Mouse (Mus musculus): ENCODE results near the gene C2cd5. TPM values are rescaled to one million over a fixed set of nuclear protein-coding genes. Genes with fewer than 3 reads are reported as not detected.

C2cd5 gene
- polyA plus RNA-seq, 1 experiment: 96.5 TPM

DNA sequence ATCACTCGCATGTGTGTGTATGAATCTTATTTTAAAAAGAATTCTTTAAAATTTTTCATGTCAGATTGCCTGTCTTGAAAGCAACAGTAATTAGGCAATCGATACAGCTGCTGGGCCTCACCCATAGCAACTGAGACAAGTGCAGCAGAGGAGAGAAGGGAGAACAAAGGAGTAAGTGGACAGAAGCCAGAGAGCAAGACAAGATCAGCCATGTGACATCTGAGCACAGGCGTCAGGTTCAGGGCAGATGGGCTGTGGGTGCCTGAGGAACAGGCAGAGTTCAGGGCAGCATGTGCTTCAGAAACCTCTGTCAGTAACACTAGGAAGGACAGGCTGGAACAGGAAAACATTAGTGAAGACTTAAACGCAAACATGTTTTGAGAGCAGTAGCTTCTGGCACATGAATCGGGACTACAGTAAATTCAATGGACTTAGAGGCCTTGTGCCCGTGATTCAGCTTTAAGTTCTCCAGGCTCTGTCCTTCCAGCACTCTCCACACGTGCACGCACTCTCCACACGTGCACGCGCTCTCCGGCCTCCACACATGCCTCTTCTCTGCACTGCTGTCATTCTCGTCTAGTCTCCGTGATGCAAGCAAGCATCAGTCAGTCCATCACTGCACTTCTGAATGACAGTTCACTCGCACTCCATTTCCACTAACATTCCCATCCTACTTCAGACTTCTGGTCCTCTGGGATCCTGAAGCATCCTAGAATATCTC is 52.2 kb downstream of the C2cd5 start:
- TF ChIP-seq CTCF (IDR thresholded peaks at IDR 0.05; ENCODE audit: extremely low read depth, insufficient read depth, low read length): no peak
- no peak for TF ChIP-seq POLR2A (IDR thresholded peaks at IDR 0.05; ENCODE audit: extremely low read depth, insufficient read depth, low read length)
- Histone ChIP-seq H3K27ac (ENCODE audit: insufficient read depth, low read length) (no peak overlapping the region), H3K4me3 (ENCODE audit: insufficient read depth, low read length) (no peak overlapping the region), H3K4me1 (ENCODE audit: control insufficient read depth, insufficient read depth, low read length) (0 out of 2 replicates have a peak, but pooled peaks cover 2% of the 10 kb centered on the region)

DNA sequence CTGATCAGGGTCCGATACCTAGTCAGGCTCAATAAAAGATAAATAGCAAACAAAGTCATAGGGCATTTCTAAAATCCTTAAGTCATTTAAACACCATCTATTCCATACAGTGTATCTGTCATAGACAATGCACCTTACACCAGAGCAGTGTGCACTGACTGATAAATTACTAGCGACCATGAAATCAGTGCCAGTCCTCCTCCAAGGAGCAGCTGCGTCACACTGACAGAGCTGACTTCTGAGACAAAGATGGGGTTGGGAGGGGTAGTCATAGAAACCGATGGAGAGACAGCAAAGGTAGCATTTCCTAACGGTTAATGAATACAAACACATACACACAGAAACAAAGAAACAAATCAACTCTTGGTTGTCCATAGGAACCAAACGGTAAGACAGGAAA is 58.4 kb downstream of the C2cd5 start:
- H3K27ac ChIP-seq (ENCODE audit: insufficient read depth, low read length): no peak overlapping the region
- no peak overlapping the region for H3K4me3 ChIP-seq (ENCODE audit: insufficient read depth, low read length)
- TF ChIP-seq CTCF (IDR thresholded peaks at IDR 0.05; ENCODE audit: extremely low read depth, insufficient read depth, low read length) (no peak), POLR2A (IDR thresholded peaks at IDR 0.05; ENCODE audit: extremely low read depth, insufficient read depth, low read length) (no peak)
- H3K4me1 ChIP-seq (ENCODE audit: control insufficient read depth, insufficient read depth, low read length): no peaks in the 10 kb centered on the region

GRCm38 (mm10) chr6:143035261-143035660 is 64.7 kb downstream of the C2cd5 start:
- H3K4me1 ChIP-seq (ENCODE audit: control insufficient read depth, insufficient read depth, low read length): no peaks in the 10 kb centered on the region
- H3K27ac ChIP-seq (ENCODE audit: insufficient read depth, low read length): no peak overlapping the region
- H3K4me3 ChIP-seq (ENCODE audit: insufficient read depth, low read length): no peak overlapping the region
- TF ChIP-seq POLR2A (IDR thresholded peaks at IDR 0.05; ENCODE audit: extremely low read depth, insufficient read depth, low read length) (no peak), CTCF (IDR thresholded peaks at IDR 0.05; ENCODE audit: extremely low read depth, insufficient read depth, low read length) (peak; percentile 15; the same call in 1 of the 2 replicates)

GRCm38 (mm10) chr6:143034503-143034902 is 65.4 kb downstream of the C2cd5 start:
- no peak overlapping the region for H3K4me3 ChIP-seq (ENCODE audit: insufficient read depth, low read length)
- H3K4me1 ChIP-seq (ENCODE audit: control insufficient read depth, insufficient read depth, low read length): no peaks in the 10 kb centered on the region
- no peak overlapping the region for H3K27ac ChIP-seq (ENCODE audit: insufficient read depth, low read length)
- TF ChIP-seq POLR2A (IDR thresholded peaks at IDR 0.05; ENCODE audit: extremely low read depth, insufficient read depth, low read length): no peak
- no peak for TF ChIP-seq CTCF (IDR thresholded peaks at IDR 0.05; ENCODE audit: extremely low read depth, insufficient read depth, low read length)

DNA sequence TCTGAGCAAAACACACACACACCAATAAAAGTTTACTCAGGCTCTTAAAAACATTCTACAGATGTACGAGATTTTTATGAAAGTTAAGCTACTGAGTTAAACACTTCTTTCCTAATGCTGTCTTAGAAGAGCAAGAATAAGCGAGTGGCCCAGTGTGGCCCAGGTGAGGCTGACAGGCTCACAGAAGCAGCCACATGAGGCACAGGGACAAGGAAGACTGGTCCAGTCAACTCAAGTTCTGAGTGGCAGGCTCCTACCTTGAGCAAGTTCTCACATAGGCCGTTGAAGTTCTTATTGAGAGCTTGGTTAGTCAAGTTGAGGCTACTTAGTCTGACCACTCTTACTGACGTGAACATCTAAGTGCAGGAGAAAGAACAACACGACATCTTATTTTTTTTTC is 69.4 kb downstream of the C2cd5 start:
- H3K27ac ChIP-seq (ENCODE audit: insufficient read depth, low read length): no peak overlapping the region
- H3K4me3 ChIP-seq (ENCODE audit: insufficient read depth, low read length): no peak overlapping the region
- no peaks in the 10 kb centered on the region for H3K4me1 ChIP-seq (ENCODE audit: control insufficient read depth, insufficient read depth, low read length)
- TF ChIP-seq CTCF (IDR thresholded peaks at IDR 0.05; ENCODE audit: extremely low read depth, insufficient read depth, low read length) (no peak), POLR2A (IDR thresholded peaks at IDR 0.05; ENCODE audit: extremely low read depth, insufficient read depth, low read length) (no peak)

DNA sequence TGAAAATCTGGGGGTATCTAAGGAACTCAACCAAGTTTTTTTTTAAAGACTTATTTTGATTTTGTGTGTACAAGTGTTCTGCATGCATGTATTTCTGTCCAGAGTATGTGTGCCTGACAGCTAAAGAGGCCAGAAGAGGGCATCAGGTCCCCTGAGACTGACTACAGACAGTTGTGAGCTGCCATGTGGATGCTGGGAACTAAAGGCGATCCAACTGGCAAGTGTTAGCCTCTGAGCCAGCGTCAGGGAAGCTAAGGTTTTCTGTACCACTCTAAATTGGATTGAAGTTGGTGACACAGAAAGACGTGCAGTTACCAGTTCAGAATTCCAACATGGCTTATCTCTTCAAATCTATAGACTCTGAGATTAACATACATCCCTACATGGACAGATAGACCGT is 72.0 kb downstream of the C2cd5 start:
- TF ChIP-seq POLR2A (IDR thresholded peaks at IDR 0.05; ENCODE audit: extremely low read depth, insufficient read depth, low read length): no peak
- no peak for TF ChIP-seq CTCF (IDR thresholded peaks at IDR 0.05; ENCODE audit: extremely low read depth, insufficient read depth, low read length)
- Histone ChIP-seq H3K27ac (ENCODE audit: insufficient read depth, low read length) (no peak overlapping the region), H3K4me3 (ENCODE audit: insufficient read depth, low read length) (no peak overlapping the region), H3K4me1 (ENCODE audit: control insufficient read depth, insufficient read depth, low read length) (no peaks in the 10 kb centered on the region)

DNA sequence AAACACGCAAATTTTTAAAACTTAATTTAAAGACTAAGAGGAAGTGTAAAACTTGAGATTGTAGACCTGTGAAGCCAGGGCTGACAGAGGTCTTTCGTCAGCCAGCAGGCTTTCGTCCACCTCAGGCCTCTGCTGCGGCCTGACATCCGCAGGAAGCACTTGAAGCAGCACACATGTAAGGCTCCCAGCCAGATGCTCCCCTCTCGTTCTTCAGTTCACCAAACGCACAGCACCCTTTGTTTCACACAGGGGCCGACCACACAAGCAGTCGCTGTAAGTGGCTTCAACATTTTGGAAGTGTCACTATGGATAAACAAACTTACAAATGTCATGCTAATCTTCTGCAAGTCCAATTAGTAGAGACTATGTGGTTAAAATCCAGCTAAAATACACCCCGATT is 72.5 kb downstream of the C2cd5 start:
- Histone ChIP-seq H3K4me1 (ENCODE audit: control insufficient read depth, insufficient read depth, low read length) (no peaks in the 10 kb centered on the region), H3K27ac (ENCODE audit: insufficient read depth, low read length) (no peak overlapping the region), H3K4me3 (ENCODE audit: insufficient read depth, low read length) (no peak overlapping the region)
- TF ChIP-seq CTCF (IDR thresholded peaks at IDR 0.05; ENCODE audit: extremely low read depth, insufficient read depth, low read length): no peak
- TF ChIP-seq POLR2A (IDR thresholded peaks at IDR 0.05; ENCODE audit: extremely low read depth, insufficient read depth, low read length): no peak

GRCm38 (mm10) chr6:143023691-143024090 is 76.2 kb downstream of the C2cd5 start:
- no peaks in the 10 kb centered on the region for H3K4me1 ChIP-seq (ENCODE audit: control insufficient read depth, insufficient read depth, low read length)
- no peak overlapping the region for H3K27ac ChIP-seq (ENCODE audit: insufficient read depth, low read length)
- H3K4me3 ChIP-seq (ENCODE audit: insufficient read depth, low read length): no peak overlapping the region
- TF ChIP-seq POLR2A (IDR thresholded peaks at IDR 0.05; ENCODE audit: extremely low read depth, insufficient read depth, low read length): no peak
- no peak for TF ChIP-seq CTCF (IDR thresholded peaks at IDR 0.05; ENCODE audit: extremely low read depth, insufficient read depth, low read length)

DNA sequence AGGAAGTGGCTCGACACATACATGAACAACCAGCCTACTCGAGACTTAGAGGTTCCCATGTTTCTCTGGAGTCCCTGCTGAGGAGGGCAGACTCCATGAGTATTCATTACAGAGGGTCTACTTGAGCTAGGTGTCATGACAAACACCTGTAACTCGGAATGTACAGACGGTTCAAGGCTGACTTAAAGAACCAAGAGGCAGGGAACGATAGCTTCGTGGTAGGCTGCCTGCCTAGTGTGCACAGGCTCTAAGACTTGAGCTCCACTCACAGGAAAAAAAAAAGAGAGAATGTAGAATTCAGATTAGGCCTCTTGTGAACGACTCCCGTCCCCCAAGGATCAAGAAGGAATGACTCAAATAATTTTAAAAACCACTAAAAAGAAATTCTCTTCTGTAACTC is 78.2 kb downstream of the C2cd5 start:
- Histone ChIP-seq H3K4me3 (ENCODE audit: insufficient read depth, low read length) (no peak overlapping the region), H3K27ac (ENCODE audit: insufficient read depth, low read length) (no peak overlapping the region), H3K4me1 (ENCODE audit: control insufficient read depth, insufficient read depth, low read length) (no peaks in the 10 kb centered on the region)
- TF ChIP-seq CTCF (IDR thresholded peaks at IDR 0.05; ENCODE audit: extremely low read depth, insufficient read depth, low read length) (no peak), POLR2A (IDR thresholded peaks at IDR 0.05; ENCODE audit: extremely low read depth, insufficient read depth, low read length) (no peak)

DNA sequence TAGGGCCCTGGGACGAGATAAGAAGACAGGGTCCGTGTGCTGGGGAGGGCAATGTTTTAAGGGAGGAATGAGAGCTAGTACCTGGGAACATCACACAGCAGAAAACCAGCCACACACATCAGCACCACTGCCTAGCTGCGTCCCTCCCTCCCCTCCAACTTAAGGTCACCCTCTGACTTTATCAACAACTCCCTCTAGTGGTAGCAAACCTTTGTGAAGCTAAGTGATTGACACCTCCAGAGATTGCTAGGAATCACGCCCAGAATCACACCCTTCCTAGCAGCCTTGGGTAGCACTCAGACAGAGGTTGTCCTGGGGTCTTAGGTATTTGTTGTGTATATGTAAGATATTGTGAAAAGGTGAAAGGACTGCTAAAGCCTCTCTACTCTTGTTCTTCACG is 79.3 kb downstream of the C2cd5 start:
- peak; percentile 44 for TF ChIP-seq CTCF (IDR thresholded peaks at IDR 0.05; ENCODE audit: extremely low read depth, insufficient read depth, low read length)
- no peak for TF ChIP-seq POLR2A (IDR thresholded peaks at IDR 0.05; ENCODE audit: extremely low read depth, insufficient read depth, low read length)
- no peaks in the 10 kb centered on the region for H3K4me1 ChIP-seq (ENCODE audit: control insufficient read depth, insufficient read depth, low read length)
- no peak overlapping the region for H3K4me3 ChIP-seq (ENCODE audit: insufficient read depth, low read length)
- no peak overlapping the region for H3K27ac ChIP-seq (ENCODE audit: insufficient read depth, low read length)
